Mouse (Mus musculus): ENCODE results near the gene Tsfm.

GRCm38 (mm10) chr10:126984189-126985004, 46.2 kb downstream of the Tsfm start:
- TF ChIP-seq CTCF (IDR thresholded peaks at IDR 0.05; ENCODE audit: control insufficient read depth, insufficient read depth, insufficient replicate concordance, low read depth, low read length) (no peak), POLR2A (IDR thresholded peaks at IDR 0.05; ENCODE audit: control insufficient read depth, low read depth, low read length) (no peak)
